Mouse (Mus musculus) left cerebral cortex, postnatal 4 days (tissue): ENCODE data around the gene Rbak. TPM values are rescaled to one million over a fixed set of nuclear protein-coding genes. Genes with fewer than 3 reads are reported as not detected.
"Not testable (repeated sequence)": the region's sequence is repeated elsewhere in the genome, so short reads cannot be mapped to it uniquely, and the experiment has no call there.

ENCODE experiments used
- DNase-seq: peaks from one replicate; pipeline ENCODE4 v3.0.0-alpha.2; 2022
- intact Hi-C: fragments of 180-260 bp; cut with DNase I; formaldehyde crosslinking; loops from one replicate; pipeline ENCODE4 v1.15.1; 2025
- total RNA-seq, 2 experiments: library from RNA; stranded (reverse); gene quantifications; 2 replicates each; pipeline ENCODE4 v1.2.3; 2021

The Rbak gene
- 10 to 100 TPM; 19.6 to 25.5 TPM for total RNA-seq

GRCm38 (mm10) chr5:143180255-143181076, at the start of gene Rbak, which contains the start of gene Spdye4b:
Gene Rbak, minus strand, starts transcription at chr5:143180775.
Gene Spdye4b, plus strand, starts transcription at chr5:143181017.
- intact Hi-C loops = loop anchor here (2.0 kb wide), 1 partner anchor 54 kb away; the partner anchor contains the start of gene Zfp12
- peak; percentile 94 for DNase-seq

GRCm38 (mm10) chr5:143226790-143227189, 46.2 kb upstream of the Rbak start, which contains the start of gene Spdye4a:
Gene Spdye4a, minus strand, starts transcription at chr5:143226890.
- intact Hi-C loops = loop anchor here (5.0 kb wide), 1 partner anchor 34 kb away; no protein-coding TSS in a partner anchor
- no peak for DNase-seq

- intact Hi-C loops = no loop called here
- DNase-seq = no peak
These were observed 41.7 kb upstream of the Rbak start for GRCm38 (mm10) chr5:143222287-143222686.

- intact Hi-C loops = no loop called here
These were observed 40.4 kb upstream of the Rbak start for GRCm38 (mm10) chr5:143220996-143221395.

GRCm38 (mm10) chr5:143213832-143214231, 33.3 kb upstream of the Rbak start:
- intact Hi-C loops = no loop called here
- no peak for DNase-seq

More at GRCm38 (mm10) chr5:143220996-143221395, 40.4 kb upstream of the Rbak start:
- no peak for DNase-seq

- intact Hi-C loops = no loop called here
- DNase-seq = no peak
These were observed 24.4 kb upstream of the Rbak start for GRCm38 (mm10) chr5:143205015-143205414.

- no peak for DNase-seq
- intact Hi-C loops = no loop called here
These were observed 15.9 kb upstream of the Rbak start for GRCm38 (mm10) chr5:143196506-143196905.

- intact Hi-C loops = no loop called here
- DNase-seq = no peak
These were observed 14.6 kb upstream of the Rbak start for GRCm38 (mm10) chr5:143195166-143195565.

GRCm38 (mm10) chr5:143194747-143195146, 14.2 kb upstream of the Rbak start:
- intact Hi-C loops = loop anchor here (5.0 kb wide), 1 partner anchor 33 kb away; the partner anchor contains the start of gene Spdye4a
- DNase-seq = not testable (repeated sequence)

- no peak for DNase-seq
- intact Hi-C loops = loop anchor here (5.0 kb wide), 1 partner anchor 34 kb away; the partner anchor contains the start of gene Spdye4a
These were observed 12.2 kb upstream of the Rbak start for GRCm38 (mm10) chr5:143192806-143193205.

- intact Hi-C loops, DNase-seq: not testable (repeated sequence)
These were observed 7.4 kb upstream of the Rbak start for GRCm38 (mm10) chr5:143188014-143188413.

GRCm38 (mm10) chr5:143179179-143179578, 1.4 kb downstream of the Rbak start:
- peak; percentile 17 for DNase-seq
- intact Hi-C loops = no loop called here

GRCm38 (mm10) chr5:143177541-143178200, 2.9 kb downstream of the Rbak start:
- DNase-seq = no peak
- intact Hi-C loops = no loop called here

- DNase-seq = no peak
- intact Hi-C loops = no loop called here
These were observed 4.6 kb downstream of the Rbak start for GRCm38 (mm10) chr5:143175970-143176369.

GRCm38 (mm10) chr5:143165508-143166070, 15.0 kb downstream of the Rbak start:
- intact Hi-C loops = no loop called here
- no peak for DNase-seq

GRCm38 (mm10) chr5:143155534-143155933, 25.0 kb downstream of the Rbak start:
- DNase-seq = no peak
- intact Hi-C loops = no loop called here

GRCm38 (mm10) chr5:143153756-143154155, 26.8 kb downstream of the Rbak start:
- intact Hi-C loops = no loop called here
- no peak for DNase-seq

- intact Hi-C loops = no loop called here
- no peak for DNase-seq
These were observed 30.5 kb downstream of the Rbak start for GRCm38 (mm10) chr5:143150044-143150443.

- intact Hi-C loops = no loop called here
- no peak for DNase-seq
These were observed 31.0 kb downstream of the Rbak start for GRCm38 (mm10) chr5:143149536-143149935.

- no peak for DNase-seq
- intact Hi-C loops = no loop called here
These were observed 31.9 kb downstream of the Rbak start for GRCm38 (mm10) chr5:143148661-143149060.

GRCm38 (mm10) chr5:143147481-143147880, 33.1 kb downstream of the Rbak start, which contains the start of gene Olfr718-ps1:
Gene Olfr718-ps1, minus strand, starts transcription at chr5:143147581.
- DNase-seq = no peak
- intact Hi-C loops = no loop called here
